Mouse (Mus musculus): ENCODE results near the gene Rasa3. TPM values are rescaled to one million over a fixed set of nuclear protein-coding genes. Genes with fewer than 3 reads are reported as not detected.

Rasa3 gene
- total and polyA plus RNA-seq, 3 experiments, result 22.4 to 28.0 TPM; not detected in 1

DNA sequence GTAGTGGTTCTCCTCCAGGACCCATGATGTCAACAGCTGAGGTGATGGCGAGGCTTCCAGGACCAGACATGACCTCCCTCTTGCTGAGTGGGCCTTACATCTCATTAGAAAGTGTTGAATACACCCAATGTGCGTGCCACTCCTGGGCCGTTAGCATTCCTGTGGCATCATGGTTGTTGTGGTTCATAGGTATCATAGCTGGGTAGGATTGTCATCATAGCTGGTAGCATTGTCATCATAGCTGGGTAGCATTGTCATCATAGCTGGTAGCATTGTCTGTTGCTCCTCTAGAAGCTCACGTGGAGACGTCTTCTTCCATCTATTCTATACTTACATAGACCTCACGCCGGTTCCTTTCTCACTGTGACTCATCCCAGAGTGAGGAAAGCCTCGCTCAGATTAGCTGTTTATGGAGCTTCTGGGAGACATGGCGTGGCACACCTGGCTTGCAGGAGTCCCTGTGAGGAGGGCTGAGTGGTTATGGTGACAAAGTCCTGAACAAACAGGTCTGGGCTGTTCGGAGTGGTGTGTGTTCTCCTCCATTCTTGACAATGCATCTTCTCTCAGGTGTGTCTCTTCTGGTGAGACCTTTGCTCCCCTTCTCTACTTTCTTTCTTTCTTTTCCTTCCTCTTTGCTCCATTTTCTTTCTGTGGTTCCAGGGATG, 17.9 kb upstream of the Rasa3 start:
- no peak for TF ChIP-seq SMC3 (IDR thresholded peaks at IDR 0.05; ENCODE audit: low read depth, low read length)
- no peak for TF ChIP-seq ZC3H11A (IDR thresholded peaks at IDR 0.05; ENCODE audit: low read depth, low read length)
- no peak for TF ChIP-seq ZMIZ1 (IDR thresholded peaks at IDR 0.05; ENCODE audit: low read depth, low read length)
- TF ChIP-seq HCFC1 (IDR thresholded peaks at IDR 0.05; ENCODE audit: low read depth, low read length), result no peak
- TF ChIP-seq ELF1 (IDR thresholded peaks at IDR 0.05; ENCODE audit: low read depth, low read length), result no peak
- no peak for TF ChIP-seq ZNF384 (IDR thresholded peaks at IDR 0.05; ENCODE audit: low read depth, low read length)
- no peak for TF ChIP-seq USF1 (IDR thresholded peaks at IDR 0.05; ENCODE audit: low read depth, low read length)
- no peak for TF ChIP-seq GATA1 (IDR thresholded peaks at IDR 0.05; ENCODE audit: low read depth, low read length)
- no peak for TF ChIP-seq USF2 (IDR thresholded peaks at IDR 0.05; ENCODE audit: borderline replicate concordance in 1 of 2, insufficient read depth in 1 of 2, low read depth in 1 of 2, low read length in 2 of 2)
- TF ChIP-seq POLR2AphosphoS5 (IDR thresholded peaks at IDR 0.05; ENCODE audit: borderline replicate concordance, low read depth, low read length), result no peak
- TF ChIP-seq RCOR1 (IDR thresholded peaks at IDR 0.05; ENCODE audit: low read depth, low read length), result no peak
- TF ChIP-seq E2F4 (IDR thresholded peaks at IDR 0.05; ENCODE audit: borderline replicate concordance, low read depth, low read length), result no peak
- no peak for TF ChIP-seq CHD2 (IDR thresholded peaks at IDR 0.05; ENCODE audit: low read length)
- TF ChIP-seq MAZ (IDR thresholded peaks at IDR 0.05; ENCODE audit: low read depth, low read length), result no peak
- no peak for TF ChIP-seq SIN3A (IDR thresholded peaks at IDR 0.05; ENCODE audit: low read length)
- no peak for TF ChIP-seq NELFE (IDR thresholded peaks at IDR 0.05; ENCODE audit: low read depth, low read length)
- no peak for TF ChIP-seq ETS1 (IDR thresholded peaks at IDR 0.05; ENCODE audit: low read depth, low read length)
- TF ChIP-seq TCF12 (IDR thresholded peaks at IDR 0.05; ENCODE audit: low read depth, low read length), result no peak
- no peak for TF ChIP-seq GABPA (IDR thresholded peaks at IDR 0.05; ENCODE audit: low read depth, low read length)
- no peak for TF ChIP-seq JUND (IDR thresholded peaks at IDR 0.05; ENCODE audit: low read depth, low read length)
- Histone ChIP-seq H3K27ac (ENCODE audit: control insufficient read depth, low read depth, low read length) (no peak overlapping the region), H3K36me3 (ENCODE audit: control insufficient read depth in 1 of 2, insufficient read depth in 2 of 2, low read length in 2 of 2) (peaks cover 0 to 12% of the 10 kb centered on the region in 2 experiments; a peak in 2 of 4 replicates), H3K9me3 (replicated peaks; ENCODE audit: insufficient read depth, low read length) (no peaks in the 10 kb centered on the region), H3K9ac (ENCODE audit: control insufficient read depth, low read depth, low read length, poor library complexity, severe bottlenecking) (no peak overlapping the region), H3K4me1 (ENCODE audit: control insufficient read depth in 1 of 2, insufficient read depth in 2 of 2, low read length in 2 of 2) (peaks cover 0 to 20% of the 10 kb centered on the region in 2 experiments; a peak in 2 of 4 replicates), H3K4me3 (ENCODE audit: control insufficient read depth in 1 of 2, insufficient read depth in 1 of 2, low read depth in 2 of 2, low read length in 2 of 2) (no peak overlapping the region), H3K79me2 (ENCODE audit: control insufficient read depth, insufficient read depth, low read length, poor library complexity) (no peaks in the 10 kb centered on the region), H3K27me3 (ENCODE audit: control insufficient read depth in 1 of 2, insufficient read depth in 2 of 2, low read length in 2 of 2) (no peaks in the 10 kb centered on the region; a peak in 1 of 4 replicates)
- DNase-seq (ENCODE audit: low read depth, low spot score), result no peak

DNA sequence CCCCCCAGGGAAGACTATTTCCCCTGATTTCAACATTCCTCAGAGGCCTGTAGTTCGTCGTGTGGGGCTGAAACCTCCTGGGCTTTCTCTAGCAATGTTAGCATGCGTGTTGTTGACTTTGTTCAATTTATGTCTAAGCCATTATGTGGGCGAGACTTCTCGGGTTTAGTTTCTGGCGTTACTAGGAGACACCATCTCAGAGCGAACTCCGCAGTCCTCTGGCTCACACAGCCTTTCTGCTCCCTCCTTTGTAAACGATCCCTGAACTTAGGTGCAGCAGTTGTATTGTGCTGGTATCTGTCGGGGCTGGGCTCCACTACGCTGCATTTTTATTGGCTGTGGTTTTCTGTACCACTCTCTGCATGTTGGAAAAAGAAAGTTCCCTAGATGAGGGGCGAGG, 17.3 kb upstream of the Rasa3 start:
- H3K79me2 ChIP-seq (ENCODE audit: control insufficient read depth, insufficient read depth, low read length, poor library complexity), result no peaks in the 10 kb centered on the region
- peaks cover 0 to 15% of the 10 kb centered on the region in 2 experiments; a peak in 2 of 4 replicates for H3K4me1 ChIP-seq (ENCODE audit: control insufficient read depth in 1 of 2, insufficient read depth in 2 of 2, low read length in 2 of 2)
- H3K27me3 ChIP-seq (ENCODE audit: control insufficient read depth in 1 of 2, insufficient read depth in 2 of 2, low read length in 2 of 2), result no peaks in the 10 kb centered on the region; a peak in 1 of 4 replicates
- DNase-seq (ENCODE audit: low read depth, low spot score), result no peak
- no peak overlapping the region for H3K9ac ChIP-seq (ENCODE audit: control insufficient read depth, low read depth, low read length, poor library complexity, severe bottlenecking)
- no peak overlapping the region for H3K4me3 ChIP-seq (ENCODE audit: control insufficient read depth in 1 of 2, insufficient read depth in 1 of 2, low read depth in 2 of 2, low read length in 2 of 2)
- H3K36me3 ChIP-seq (ENCODE audit: control insufficient read depth in 1 of 2, insufficient read depth in 2 of 2, low read length in 2 of 2), result peaks cover 0 to 11% of the 10 kb centered on the region in 2 experiments; a peak in 2 of 4 replicates
- TF ChIP-seq NRF1 (IDR thresholded peaks at IDR 0.05; ENCODE audit: insufficient read depth, low read depth, low read length, poor library complexity, severe bottlenecking) (no peak), SMC3 (IDR thresholded peaks at IDR 0.05; ENCODE audit: low read depth, low read length) (no peak), TAL1 (IDR thresholded peaks at IDR 0.05; ENCODE audit: low read length) (no peak), GABPA (IDR thresholded peaks at IDR 0.05; ENCODE audit: low read depth, low read length) (no peak), E2F4 (IDR thresholded peaks at IDR 0.05; ENCODE audit: borderline replicate concordance, low read depth, low read length) (no peak), ZKSCAN1 (IDR thresholded peaks at IDR 0.05; ENCODE audit: low read depth, low read length) (no peak), RCOR1 (IDR thresholded peaks at IDR 0.05; ENCODE audit: low read depth, low read length) (no peak), ELF1 (IDR thresholded peaks at IDR 0.05; ENCODE audit: low read depth, low read length) (no peak), POLR2AphosphoS5 (IDR thresholded peaks at IDR 0.05; ENCODE audit: borderline replicate concordance, low read depth, low read length) (no peak), CHD2 (IDR thresholded peaks at IDR 0.05; ENCODE audit: low read length) (no peak), CTCF (IDR thresholded peaks at IDR 0.05 in 2 of 3, conservative IDR thresholded peaks at IDR 0.05 in 1 of 3; ENCODE audit: control insufficient read depth in 1 of 3, insufficient read depth in 1 of 3, low read depth in 2 of 3, low read length in 3 of 3, poor library complexity in 1 of 3, severe bottlenecking in 1 of 3) (no peak)
- no peaks in the 10 kb centered on the region for H3K9me3 ChIP-seq (replicated peaks; ENCODE audit: insufficient read depth, low read length)
- no peak overlapping the region for H3K27ac ChIP-seq (ENCODE audit: control insufficient read depth, low read depth, low read length)

All from MEL (cell line).